Mouse (Mus musculus) hindbrain, embryonic 15.5 days (tissue): ENCODE measurements around the gene Tob2. TPM values are rescaled to one million over a fixed set of nuclear protein-coding genes. Genes with fewer than 3 reads are reported as not detected.
A peak's percentile ranks its signal among the peaks of the same experiment; 100 is the strongest.

Source experiments
- ATAC-seq: fragments of 200-750 bp; cut with Nextera tagmentation; 2 replicates; pipeline ENCODE4 v1.8.0; 2017; ENCODE audit warnings: low read depth, moderate number of reproducible peaks, moderate TSS enrichment; ENCODE audit not compliant: low FRiP score
- H3K27ac ChIP-seq: fragments of 300-500 bp; sonication (generic); replicated peaks from 2 replicates; pipeline ENCODE4 v1.5.1; 2015; ENCODE audit warnings: mild to moderate bottlenecking, inconsistent platforms
- H3K27me3 ChIP-seq: fragments of 300-500 bp; sonication (generic); 2 replicates; pipeline ENCODE4 v1.6.1; 2015; ENCODE audit warnings: control low read depth, inconsistent platforms
- H3K36me3 ChIP-seq: fragments of 300-500 bp; sonication (generic); 2 replicates; pipeline ENCODE4 v1.6.1; 2015; ENCODE audit warnings: control low read depth, inconsistent platforms
- H3K4me1 ChIP-seq: fragments of 300-500 bp; sonication (generic); replicated peaks from 2 replicates; pipeline ENCODE4 v1.6.1; 2015; ENCODE audit warnings: control low read depth, inconsistent platforms
- H3K4me2 ChIP-seq: fragments of 300-500 bp; sonication (generic); 2 replicates; pipeline ENCODE4 v1.6.1; 2015; ENCODE audit warnings: moderate library complexity, mild to moderate bottlenecking, inconsistent platforms
- H3K4me3 ChIP-seq: fragments of 300-500 bp; sonication (generic); 2 replicates; pipeline ENCODE4 v1.5.1; 2015; ENCODE audit warnings: mild to moderate bottlenecking, inconsistent platforms
- H3K9ac ChIP-seq: fragments of 300-500 bp; sonication (generic); 2 replicates; pipeline ENCODE4 v1.6.1; 2015; ENCODE audit warnings: inconsistent platforms
- H3K9me3 ChIP-seq: fragments of 300-500 bp; sonication (generic); 2 replicates; pipeline ENCODE4 v1.6.1; 2016; ENCODE audit warnings: control low read depth, inconsistent platforms
- WGBS: fragments of 180-500 bp; shearing (Covaris S2); methylation state at CpG from one replicate; pipeline ENCODE4 v1.1.7; 2015; 5-methylcytosine and 5-hydroxymethylcytosine counted together
- polyA plus RNA-seq: library from polyadenylated mRNA; unstranded; fragments of >200 nt; fragmentation: Nextera tagmentation; extraction: Ambion mirVana; gene quantifications from 2 replicates; pipeline ENCODE4 v1.2.1, GENCODE M21; 2015

Gene Tob2
- polyA plus RNA-seq, 1 experiment from 2014 or later: 17.4 TPM

- Histone ChIP-seq H3K9ac (no peak overlapping the region), H3K27me3 (0 out of 2 replicates have a peak, but pooled peaks cover 4% of the 10 kb centered on the region), H3K4me1 (peaks cover 17% of the 10 kb centered on the region), H3K9me3 (no peaks in the 10 kb centered on the region), H3K27ac (no peak overlapping the region), H3K4me3 (no peak overlapping the region), H3K4me2 (no peak overlapping the region), H3K36me3 (peaks cover 3% of the 10 kb centered on the region)
- WGBS: 85% methylated on average over 4 of the region's 4 CpGs
- ATAC-seq: no peak
Observed at GRCm38 (mm10) chr15:81833481-81833880, 25.1 kb downstream of the Tob2 start.

GRCm38 (mm10) chr15:81832219-81832618, 26.4 kb downstream of the Tob2 start:
- Histone ChIP-seq H3K36me3 (peaks cover 7% of the 10 kb centered on the region), H3K27ac (no peak overlapping the region), H3K4me2 (no peak overlapping the region), H3K4me1 (peaks cover 17% of the 10 kb centered on the region), H3K9me3 (no peaks in the 10 kb centered on the region), H3K4me3 (no peak overlapping the region), H3K27me3 (0 out of 2 replicates have a peak, but pooled peaks cover 4% of the 10 kb centered on the region), H3K9ac (no peak overlapping the region)
- 93% methylated on average over 3 of the region's 3 CpGs for WGBS
- no peak for ATAC-seq

DNA sequence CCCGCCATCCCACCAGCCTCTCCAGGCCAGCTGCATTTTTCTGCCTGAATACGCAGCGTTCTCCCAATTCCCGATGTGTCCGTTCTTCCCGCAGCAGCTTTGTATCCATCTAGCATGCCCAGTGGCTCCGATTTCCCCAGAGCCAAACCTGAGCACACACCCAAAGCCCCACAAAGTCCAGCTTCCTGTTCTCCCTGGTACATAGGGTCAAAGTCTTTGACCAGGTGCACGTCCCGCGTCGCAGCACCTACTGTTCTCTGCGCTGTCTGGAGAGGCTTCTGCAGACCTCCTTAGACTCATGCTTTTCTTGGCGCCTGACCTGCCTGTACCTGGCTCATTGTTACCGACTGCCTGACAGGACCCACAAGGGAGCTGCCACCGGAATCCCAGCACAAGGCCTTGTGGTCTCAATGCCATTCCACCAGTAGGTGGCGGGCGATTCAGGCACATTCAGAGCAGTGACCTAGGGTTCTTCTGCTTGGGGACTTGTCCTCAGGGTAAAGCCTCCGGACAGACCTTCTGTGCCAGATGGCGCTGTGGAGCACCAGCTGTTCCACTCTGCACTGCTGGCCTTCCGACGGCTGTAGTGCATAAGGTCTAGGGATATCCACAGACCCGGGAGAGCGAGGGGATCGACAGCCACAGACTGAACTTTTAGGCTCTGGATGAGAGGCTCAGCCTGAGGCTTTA, 27.3 kb downstream of the Tob2 start:
- H3K27me3 ChIP-seq: no peaks in the 10 kb centered on the region

DNA sequence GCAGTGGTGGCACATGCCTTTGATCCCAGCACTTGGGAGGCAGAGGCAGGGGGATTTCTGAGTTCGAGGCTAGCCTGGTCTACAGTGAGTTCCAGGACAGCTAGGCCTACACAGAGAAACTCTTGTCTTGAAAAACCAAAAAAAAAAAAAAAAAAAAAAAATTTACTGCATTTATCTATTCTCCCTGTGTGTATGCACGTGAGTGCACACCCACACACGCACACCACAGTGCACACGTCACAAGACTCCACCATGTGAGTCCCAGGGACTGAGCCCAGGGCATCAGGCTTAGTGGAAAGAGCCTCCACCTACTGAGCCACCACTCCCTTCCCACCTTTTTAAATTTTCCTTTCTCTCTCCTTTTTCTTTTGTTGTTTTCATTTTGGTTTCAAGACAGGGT, 28.1 kb downstream of the Tob2 start:
- ATAC-seq: no peak
- Histone ChIP-seq H3K36me3 (peaks cover 13% of the 10 kb centered on the region), H3K9ac (no peak overlapping the region), H3K4me3 (no peak overlapping the region), H3K27me3 (no peaks in the 10 kb centered on the region), H3K27ac (no peak overlapping the region), H3K9me3 (no peaks in the 10 kb centered on the region), H3K4me2 (no peak overlapping the region), H3K4me1 (peaks cover 8% of the 10 kb centered on the region; the same call in 1 of the 2 replicates)
- WGBS: 94% methylated on average over 4 of the region's 4 CpGs

More for the DNA sequence above, 27.3 kb downstream of the Tob2 start:
- Histone ChIP-seq H3K36me3 (peaks cover 7% of the 10 kb centered on the region), H3K4me1 (peaks cover 12% of the 10 kb centered on the region), H3K4me2 (peak overlapping the region; percentile 13), H3K4me3 (no peak overlapping the region), H3K9me3 (no peaks in the 10 kb centered on the region), H3K9ac (no peak overlapping the region), H3K27ac (0 out of 2 replicates have a peak overlapping the region, but pooled peaks have one; percentile 3)
- peak; percentile 88 for ATAC-seq
- WGBS: 15% methylated on average over 24 of the region's 24 CpGs

GRCm38 (mm10) chr15:81829208-81829580, 29.4 kb downstream of the Tob2 start:
- Histone ChIP-seq H3K9ac (no peak overlapping the region), H3K27me3 (no peaks in the 10 kb centered on the region), H3K4me3 (no peak overlapping the region), H3K4me1 (peaks cover 8% of the 10 kb centered on the region; the same call in 1 of the 2 replicates), H3K36me3 (peaks cover 23% of the 10 kb centered on the region), H3K9me3 (no peaks in the 10 kb centered on the region), H3K4me2 (no peak overlapping the region), H3K27ac (no peak overlapping the region)
- 68% methylated on average over 2 of the region's 2 CpGs for WGBS
- no peak for ATAC-seq

- no peaks in the 10 kb centered on the region for H3K9me3 ChIP-seq
- H3K9ac ChIP-seq: no peak overlapping the region
- peaks cover 29% of the 10 kb centered on the region for H3K36me3 ChIP-seq
- whole genome bisulfite sequencing: 91% methylated on average over 7 of the region's 7 CpGs
- no peak overlapping the region for H3K4me3 ChIP-seq
- no peak for ATAC-seq
- H3K4me2 ChIP-seq: no peak overlapping the region
- no peaks in the 10 kb centered on the region for H3K27me3 ChIP-seq
- H3K27ac ChIP-seq: no peak overlapping the region
- H3K4me1 ChIP-seq: peaks cover 8% of the 10 kb centered on the region; the same call in 1 of the 2 replicates
Observed at GRCm38 (mm10) chr15:81828426-81829207, 30.0 kb downstream of the Tob2 start.

DNA sequence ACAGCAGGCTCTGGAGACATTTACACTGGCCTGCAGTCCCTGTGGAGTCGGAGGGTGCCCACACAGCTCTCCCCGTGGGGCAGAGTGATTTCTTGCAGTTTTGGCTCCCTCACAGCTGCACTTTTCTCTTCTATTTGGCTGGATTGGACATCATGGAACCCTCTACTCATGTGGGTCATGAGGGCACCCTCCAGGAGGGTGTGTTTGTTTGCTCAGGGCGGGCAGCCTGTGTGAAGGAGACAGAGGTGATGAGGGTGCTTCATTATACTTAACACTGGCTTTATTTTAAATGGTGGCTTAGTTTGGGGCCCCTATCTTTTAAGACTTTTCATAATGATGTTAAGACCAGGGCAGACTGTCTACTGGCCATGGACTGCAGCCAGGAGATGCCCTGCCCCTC, 33.8 kb downstream of the Tob2 start:
- no peak overlapping the region for H3K9ac ChIP-seq
- H3K4me1 ChIP-seq: no peaks in the 10 kb centered on the region
- no peak overlapping the region for H3K4me2 ChIP-seq
- H3K9me3 ChIP-seq: no peaks in the 10 kb centered on the region
- no peaks in the 10 kb centered on the region for H3K27me3 ChIP-seq
- WGBS: 86% methylated on average over 3 of the region's 3 CpGs
- H3K4me3 ChIP-seq: no peak overlapping the region
- H3K36me3 ChIP-seq: peaks cover 60% of the 10 kb centered on the region
- no peak for ATAC-seq
- no peak overlapping the region for H3K27ac ChIP-seq

DNA sequence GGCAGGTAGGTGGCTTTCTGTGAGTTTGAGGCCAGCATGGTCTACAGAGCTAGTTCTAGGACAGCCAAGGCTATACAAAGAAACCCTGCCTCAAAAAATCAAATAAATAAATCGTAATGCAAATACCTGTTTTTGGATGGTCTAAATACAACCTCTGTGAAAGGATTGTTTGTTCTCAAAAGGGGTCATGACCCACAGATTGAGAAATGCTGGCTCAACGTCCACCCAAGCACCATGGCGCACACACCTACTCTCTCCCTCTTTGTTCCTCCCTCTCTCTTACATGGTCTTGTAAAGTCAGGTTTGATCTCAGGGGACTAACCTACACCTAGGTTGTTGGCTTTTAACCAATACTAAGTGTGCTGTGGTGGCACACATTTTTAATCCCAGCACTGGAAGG, 36.0 kb downstream of the Tob2 start:
- 90% methylated on average over 3 of the region's 3 CpGs for WGBS
- Histone ChIP-seq H3K36me3 (peaks cover 71% of the 10 kb centered on the region), H3K27me3 (no peaks in the 10 kb centered on the region), H3K9me3 (no peaks in the 10 kb centered on the region), H3K9ac (no peak overlapping the region), H3K4me2 (no peak overlapping the region), H3K4me3 (no peak overlapping the region), H3K4me1 (no peaks in the 10 kb centered on the region), H3K27ac (no peak overlapping the region)
- no peak for ATAC-seq

GRCm38 (mm10) chr15:81818404-81818803, 40.2 kb downstream of the Tob2 start:
- Histone ChIP-seq H3K27me3 (no peaks in the 10 kb centered on the region), H3K9me3 (no peaks in the 10 kb centered on the region), H3K4me3 (no peak overlapping the region), H3K27ac (no peak overlapping the region), H3K36me3 (peaks cover 71% of the 10 kb centered on the region), H3K4me2 (no peak overlapping the region), H3K4me1 (peaks cover 9% of the 10 kb centered on the region), H3K9ac (no peak overlapping the region)
- WGBS: 86% methylated on average over 3 of the region's 3 CpGs
- ATAC-seq: no peak

GRCm38 (mm10) chr15:81814716-81815370, 43.8 kb downstream of the Tob2 start:
- no peak overlapping the region for H3K4me2 ChIP-seq
- no peaks in the 10 kb centered on the region for H3K27me3 ChIP-seq
- H3K9ac ChIP-seq: no peak overlapping the region
- peaks cover 41% of the 10 kb centered on the region for H3K36me3 ChIP-seq
- no peaks in the 10 kb centered on the region for H3K9me3 ChIP-seq
- H3K4me1 ChIP-seq: peaks cover 33% of the 10 kb centered on the region
- H3K27ac ChIP-seq: no peak overlapping the region
- no peak overlapping the region for H3K4me3 ChIP-seq
- no peak for ATAC-seq
- 94% methylated on average over 12 of the region's 12 CpGs for WGBS

- Histone ChIP-seq H3K27ac (no peak overlapping the region), H3K4me2 (no peak overlapping the region), H3K9ac (no peak overlapping the region), H3K27me3 (no peaks in the 10 kb centered on the region), H3K4me1 (peaks cover 40% of the 10 kb centered on the region), H3K4me3 (no peak overlapping the region), H3K36me3 (peaks cover 35% of the 10 kb centered on the region), H3K9me3 (no peaks in the 10 kb centered on the region)
- 62% methylated on average over 5 of the region's 5 CpGs for WGBS
- ATAC-seq: no peak
Observed at GRCm38 (mm10) chr15:81813986-81814705, 44.5 kb downstream of the Tob2 start.
